Mouse (Mus musculus) regulatory T cell (primary cell): ENCODE measurements at regions not wholly inside any gene's neighbourhood (a gene's known extent, or its start where the extent isn't known, plus 50 kb on each side); places are given as distances from the start of the nearest gene placed in this dataset.

Experiments used
- in situ Hi-C: fragments of 300-600 bp; cut with MboI, MseI; formaldehyde crosslinking; loops from one replicate; pipeline ENCODE4 v1.15.1; 2025; ENCODE audit warnings: high pct_unique_total_duplicates

DNA sequence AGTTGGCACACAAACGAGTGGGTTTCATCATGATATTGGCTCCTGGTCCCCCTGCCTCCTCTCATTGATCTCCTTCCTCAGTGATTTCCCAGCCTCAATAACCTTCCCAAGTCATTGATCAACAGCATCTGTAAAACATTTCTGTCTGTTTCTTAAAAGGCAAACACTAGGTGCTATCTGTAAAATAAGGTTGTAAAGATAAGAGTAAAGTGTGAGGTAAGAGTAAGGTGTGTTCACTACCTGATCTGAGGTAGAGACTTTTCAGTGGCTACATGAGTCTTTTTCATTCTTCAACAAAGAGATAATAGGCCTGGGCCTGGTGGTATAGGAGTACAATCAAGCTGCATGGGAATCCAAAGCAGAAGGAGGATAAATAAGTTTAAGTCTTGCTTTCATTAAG, 55.7 kb downstream of the Plk2 start:
- in situ Hi-C loops = no loop called here

DNA sequence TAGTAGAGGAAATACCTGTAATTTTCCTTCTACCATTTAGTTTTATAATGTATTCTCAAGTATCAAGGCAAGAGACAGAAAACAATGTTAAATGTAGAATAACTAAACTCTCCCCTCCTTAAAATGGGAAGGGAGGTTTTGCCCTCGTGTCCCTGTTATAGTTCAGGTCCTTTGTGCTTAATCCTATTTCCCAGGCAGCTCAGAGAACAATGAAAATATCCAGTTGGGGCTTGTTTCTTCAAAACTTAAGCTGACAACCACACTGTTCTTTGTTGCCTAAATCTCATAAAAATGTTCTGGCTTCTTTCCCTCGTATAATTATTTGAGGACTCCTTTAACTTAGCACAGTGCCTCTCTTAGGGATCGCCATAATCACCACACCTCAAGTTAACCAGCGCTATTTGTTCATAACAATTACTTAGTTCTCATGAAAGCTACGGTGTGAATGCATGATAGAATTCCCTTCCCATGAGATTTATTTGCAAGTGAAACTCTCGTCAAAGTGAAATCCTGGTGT, 57.2 kb downstream of the Plk2 start:
- in situ Hi-C loops = no loop called here

DNA sequence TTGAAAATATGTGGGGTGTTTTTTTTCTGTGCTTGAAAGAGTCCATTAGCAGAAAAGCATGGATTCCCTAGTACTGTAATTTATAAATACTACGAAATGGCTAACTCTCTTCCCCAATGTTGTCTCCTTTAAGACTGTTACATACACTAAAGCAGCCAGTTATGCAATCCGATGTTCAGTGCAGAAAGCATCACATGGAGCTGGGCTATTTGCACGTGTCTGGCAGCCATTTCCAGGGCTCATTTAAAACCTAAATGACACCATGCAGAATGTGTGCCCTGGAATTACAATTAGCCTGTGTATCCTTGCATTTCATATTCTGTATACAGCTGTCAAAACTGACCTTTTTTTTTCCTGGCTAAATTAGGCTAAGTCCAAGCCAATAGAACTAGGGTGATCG, 60.2 kb downstream of the Plk2 start:
- in situ Hi-C loops = no loop called here

DNA sequence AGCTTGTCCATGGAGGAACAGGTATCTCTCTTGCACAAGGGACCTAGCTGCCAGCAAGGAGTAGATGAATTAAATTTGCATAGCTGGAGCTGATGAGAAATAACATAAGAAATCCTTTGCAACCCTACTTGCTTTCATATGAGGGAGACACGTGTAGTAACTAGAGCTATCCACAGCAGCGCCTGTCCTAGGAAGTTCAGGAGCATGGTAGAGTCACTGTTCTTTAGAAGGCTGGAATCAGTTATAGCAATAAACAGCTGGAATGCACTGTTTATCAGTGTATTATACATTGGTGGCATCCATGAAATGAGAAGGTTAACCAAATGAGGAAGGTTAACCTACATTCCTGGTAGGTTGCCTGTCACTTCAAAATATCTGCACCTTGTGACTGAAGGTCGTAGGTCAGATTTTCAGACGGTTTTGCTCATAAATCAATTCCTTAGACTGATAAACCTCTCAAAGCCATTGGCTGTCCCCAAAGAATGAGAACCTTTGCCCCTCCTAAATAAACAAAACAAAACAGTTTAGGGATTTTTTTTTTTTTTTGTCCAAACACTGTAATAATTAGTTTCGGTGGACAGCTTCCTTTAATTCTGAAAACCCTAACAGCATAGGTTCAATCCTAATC, 60.8 kb downstream of the Plk2 start:
- in situ Hi-C loops = no loop called here

DNA sequence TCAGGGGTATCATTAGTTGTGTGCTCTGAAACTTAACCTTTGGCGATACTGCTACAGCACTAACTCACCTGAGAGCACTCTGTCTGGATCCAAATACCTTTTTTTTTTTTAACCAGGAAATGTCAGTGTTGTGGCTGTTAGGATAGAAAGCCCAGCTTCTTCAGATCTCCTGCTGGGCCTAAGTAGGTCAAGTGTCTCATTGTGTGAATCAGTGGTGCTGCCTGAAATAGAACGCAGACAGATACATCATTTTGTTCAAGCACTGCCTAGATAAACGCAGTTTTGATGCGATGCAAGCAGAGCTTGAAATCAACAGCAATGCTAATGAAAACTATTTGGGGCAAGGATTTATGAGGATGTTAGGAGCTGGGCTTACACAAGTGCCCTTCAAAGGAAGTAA, 63.9 kb downstream of the Plk2 start:
- in situ Hi-C loops = no loop called here

DNA sequence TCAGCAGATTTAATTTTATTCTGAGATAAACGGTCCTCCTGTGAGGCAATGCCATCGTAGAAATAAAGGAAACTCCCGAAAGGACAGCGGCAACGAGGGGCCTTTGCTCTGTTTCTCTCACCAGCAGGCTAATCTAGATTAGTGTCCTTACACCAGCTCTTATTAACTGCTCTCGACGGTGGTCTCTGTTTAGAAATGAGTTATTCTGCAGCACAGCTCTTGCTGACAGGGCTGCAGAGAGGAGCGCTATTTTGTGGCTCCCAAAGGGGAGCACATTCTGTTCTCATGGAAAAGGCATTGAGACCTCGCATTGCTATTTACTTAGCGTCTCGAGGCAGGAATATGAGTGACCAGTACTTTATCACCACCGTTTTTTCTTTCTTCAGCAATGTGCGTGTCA, 66.7 kb downstream of the Plk2 start:
- in situ Hi-C loops = no loop called here

DNA sequence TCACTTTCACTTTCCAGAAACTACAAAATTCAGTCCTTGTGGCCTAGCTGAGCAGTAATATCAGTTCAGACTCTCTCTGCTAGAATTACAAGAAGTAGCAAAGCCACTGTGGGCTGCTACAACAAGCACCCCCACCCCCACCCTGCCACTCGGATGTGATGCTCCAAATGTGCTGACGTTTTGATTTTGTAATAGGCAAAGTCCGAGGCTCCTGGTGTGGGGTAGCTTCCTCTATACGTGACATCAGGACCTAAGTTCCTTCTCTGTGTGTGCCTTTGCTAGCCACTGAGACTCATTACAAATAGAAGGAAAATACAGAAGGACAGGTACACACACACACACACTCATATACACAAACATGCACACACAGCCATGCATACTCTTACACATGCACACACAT, 76.7 kb downstream of the Plk2 start:
- in situ Hi-C loops = no loop called here

DNA sequence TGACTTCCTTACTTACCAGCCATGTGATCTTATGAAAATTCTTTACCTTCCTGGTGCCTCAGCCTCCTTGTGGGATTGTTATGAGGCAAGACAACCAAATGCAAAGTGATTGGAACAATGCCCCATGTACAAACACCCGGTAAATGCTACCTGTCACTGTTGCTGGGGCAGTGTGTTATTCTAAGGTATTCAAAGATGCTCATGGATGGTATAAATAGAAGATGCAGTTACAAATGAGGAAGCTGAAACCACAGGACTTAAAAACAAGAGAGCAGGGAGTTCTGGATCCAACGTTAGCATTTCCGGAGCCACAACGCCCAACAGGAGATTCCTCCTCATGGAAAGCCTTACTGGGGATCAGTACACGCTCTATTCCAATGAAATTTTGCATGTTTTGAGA, 82.9 kb downstream of the Plk2 start:
- in situ Hi-C loops = no loop called here

DNA sequence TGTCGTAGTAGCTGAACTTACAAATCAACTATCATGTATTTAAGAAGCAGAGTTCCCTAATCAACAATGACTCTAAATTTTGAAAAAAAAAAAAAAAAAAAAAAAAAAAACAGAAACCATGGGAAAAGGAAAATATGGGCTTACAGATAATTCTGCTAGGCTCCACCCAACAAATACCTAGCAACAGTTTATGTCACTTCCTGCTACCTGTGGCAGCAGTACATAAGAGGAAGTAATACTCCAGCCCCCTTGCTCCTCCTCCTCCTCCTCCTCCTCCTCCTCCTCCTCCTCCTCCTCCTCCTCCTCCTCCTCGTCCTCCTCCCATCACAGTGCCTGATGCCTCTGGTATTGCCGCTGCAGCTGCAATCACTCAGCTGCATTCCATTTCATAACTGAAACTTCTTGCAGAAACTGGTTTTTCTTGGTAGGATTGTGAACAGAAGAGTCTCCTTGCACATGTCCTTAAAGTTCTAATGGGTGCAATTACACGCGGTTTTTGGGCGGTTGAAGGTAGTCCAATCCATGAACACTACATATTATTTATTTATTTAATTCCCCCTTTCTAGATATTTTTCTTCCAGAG, 89.6 kb downstream of the Plk2 start:
- in situ Hi-C loops = no loop called here

DNA sequence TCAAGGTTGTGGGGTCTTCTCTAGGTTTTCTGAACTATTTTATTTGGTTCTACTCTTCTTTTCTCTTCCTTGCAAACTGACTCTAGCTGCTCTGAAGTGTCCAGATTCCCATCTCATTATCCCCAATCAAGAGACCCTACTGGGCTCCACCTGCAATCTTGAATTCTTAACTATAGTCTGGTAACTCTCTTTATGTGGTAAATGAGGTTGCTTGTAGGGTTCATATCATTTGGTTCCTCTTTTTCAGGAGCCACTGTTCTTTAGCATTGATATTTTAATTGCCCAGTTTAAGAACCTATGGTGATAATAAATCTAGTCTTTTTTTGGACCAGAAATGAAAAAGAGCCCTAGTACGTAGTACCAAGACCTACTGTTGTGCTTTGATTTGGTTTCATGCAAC, 90.7 kb downstream of the Plk2 start:
- in situ Hi-C loops = no loop called here

DNA sequence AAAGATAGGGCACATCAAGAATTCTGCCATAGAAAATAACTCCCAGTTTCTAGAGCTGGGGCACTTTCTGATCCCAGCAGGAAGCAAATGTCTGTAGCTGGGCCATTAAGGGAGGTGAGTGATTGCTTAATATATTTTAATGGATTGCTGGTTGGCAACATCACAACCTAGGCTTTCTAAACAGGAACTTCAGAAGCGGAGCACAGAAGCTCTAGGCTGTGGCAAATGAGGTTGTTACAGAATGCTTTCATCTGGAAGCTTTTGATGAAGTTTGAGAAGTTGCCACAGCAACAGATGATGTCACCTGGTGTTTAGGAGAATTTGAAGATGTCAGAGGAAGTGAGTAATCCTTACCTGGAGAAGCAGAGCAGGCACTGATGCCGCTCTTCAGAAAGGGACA, 95.3 kb downstream of the Plk2 start:
- in situ Hi-C loops = no loop called here

DNA sequence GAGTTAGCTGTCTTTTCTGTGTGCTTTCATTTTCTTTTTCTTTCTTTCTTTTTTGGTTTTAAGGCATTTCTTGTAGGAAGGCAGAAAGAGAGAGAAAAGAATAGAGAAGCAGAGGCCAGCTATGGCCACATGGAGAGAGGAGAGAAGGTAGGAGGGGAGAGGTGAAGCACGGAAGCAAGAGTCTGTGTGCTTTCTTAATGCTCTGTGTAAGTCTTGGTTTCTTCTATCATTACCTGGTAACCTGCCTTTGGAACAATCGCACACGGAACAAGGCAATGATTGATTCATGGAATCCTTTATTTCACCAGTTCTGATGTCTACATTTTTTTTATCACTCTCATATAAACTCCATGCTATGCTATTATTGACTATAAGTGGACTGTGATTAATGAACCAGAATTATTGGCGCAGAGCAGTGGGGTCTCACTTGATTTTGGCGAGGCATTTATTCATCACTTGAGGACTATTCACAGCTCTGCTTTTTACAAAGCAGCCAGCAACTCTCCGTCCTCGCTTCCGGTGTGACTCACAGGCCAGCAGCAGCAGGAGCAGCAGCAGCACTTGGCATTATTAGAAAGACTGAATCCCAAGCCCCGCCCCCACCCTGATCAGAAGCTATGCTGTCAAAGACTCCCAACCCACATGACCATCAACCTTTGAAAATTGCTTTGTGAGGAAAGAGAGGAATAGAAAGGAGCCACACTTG, 97.6 kb downstream of the Plk2 start:
- in situ Hi-C loops = no loop called here

DNA sequence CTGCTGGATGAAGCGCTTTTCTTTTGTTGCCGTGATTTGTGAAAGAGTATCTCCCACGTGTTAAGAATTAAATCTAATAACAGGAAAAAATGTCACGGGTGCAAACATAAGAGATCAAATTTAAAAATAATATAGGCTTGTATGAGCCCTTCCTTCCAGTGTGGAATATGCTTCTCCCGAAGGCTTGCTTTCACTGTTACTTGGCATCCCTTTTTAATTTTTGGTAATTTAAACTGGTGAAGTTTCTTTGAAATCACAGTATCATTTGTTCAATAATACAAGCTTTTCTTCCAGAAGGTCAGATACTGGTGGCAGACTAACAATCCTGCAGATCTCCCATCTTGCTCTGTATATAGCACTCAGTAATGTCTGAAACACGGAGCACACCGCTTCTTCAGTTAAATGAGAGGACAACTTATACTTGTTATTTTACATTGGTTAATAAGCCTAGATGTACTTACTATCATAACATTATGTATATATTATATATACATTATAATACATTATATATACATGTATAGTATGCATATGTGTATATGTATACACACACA, 98.2 kb downstream of the Plk2 start:
- in situ Hi-C loops = no loop called here

DNA sequence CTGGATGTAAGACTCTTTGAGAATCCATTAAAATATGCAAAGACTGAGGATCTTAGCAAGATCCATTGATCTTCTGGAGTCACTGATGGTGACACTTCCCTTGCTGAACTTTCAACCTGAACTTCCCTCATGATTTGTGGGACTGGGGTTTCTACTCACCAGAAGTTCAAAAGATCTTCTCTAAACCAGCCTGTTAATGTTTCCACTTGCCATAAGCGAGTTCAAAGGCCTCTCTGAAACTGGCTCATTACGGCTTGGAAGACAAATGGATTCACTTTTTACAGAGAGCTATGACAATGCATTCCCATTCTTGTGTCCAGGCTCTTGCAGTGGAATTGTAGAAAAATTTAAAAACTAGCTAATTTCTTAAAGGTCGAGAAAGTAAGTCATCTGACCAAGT, 102.6 kb downstream of the Plk2 start:
- in situ Hi-C loops = no loop called here

DNA sequence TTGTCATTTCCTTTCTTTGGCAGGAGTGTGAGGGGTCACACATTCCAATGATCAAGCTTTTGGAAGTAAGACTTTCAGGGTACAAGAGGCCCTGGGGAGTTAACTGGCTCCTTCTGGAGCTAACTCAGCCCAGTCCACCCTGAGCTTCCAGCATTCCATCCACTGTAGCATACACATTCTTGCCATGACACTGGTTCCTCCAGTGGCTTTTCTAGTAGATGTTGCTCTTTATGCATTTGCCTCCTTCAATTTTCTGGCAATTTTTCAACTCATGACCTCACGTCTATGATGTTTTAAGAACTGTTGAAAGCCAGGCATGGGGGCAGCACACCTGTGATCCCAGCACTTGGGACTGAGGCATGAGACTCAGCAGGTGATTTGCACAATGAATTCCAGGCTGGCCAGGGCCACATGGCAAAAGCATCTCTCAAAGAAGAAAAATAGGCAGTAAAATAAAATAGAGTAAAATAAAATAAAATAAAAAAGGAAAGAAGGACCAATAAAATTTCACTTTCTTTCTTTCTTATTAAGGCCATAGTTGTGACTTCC, 113.0 kb downstream of the Plk2 start:
- in situ Hi-C loops = no loop called here

DNA sequence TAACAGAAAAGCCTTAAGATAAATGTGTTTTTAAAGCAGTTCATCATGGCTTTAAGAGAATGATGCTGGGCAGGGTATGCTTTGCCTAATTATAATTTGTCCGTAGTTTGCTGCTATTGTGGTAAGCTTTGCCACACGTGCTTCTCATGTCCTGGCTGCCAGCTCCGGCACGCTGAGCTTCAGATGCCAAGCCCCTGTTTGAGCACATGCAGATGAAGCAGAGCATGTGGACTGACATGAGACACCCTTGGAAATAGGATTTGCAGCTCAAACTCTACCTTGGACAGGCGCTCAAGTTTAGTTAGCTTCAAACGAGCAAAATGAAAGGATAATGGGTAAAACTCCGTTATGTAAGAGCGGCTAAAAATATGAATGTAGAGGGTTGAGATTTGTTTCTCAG, 123.1 kb downstream of the Plk2 start:
- in situ Hi-C loops = no loop called here

DNA sequence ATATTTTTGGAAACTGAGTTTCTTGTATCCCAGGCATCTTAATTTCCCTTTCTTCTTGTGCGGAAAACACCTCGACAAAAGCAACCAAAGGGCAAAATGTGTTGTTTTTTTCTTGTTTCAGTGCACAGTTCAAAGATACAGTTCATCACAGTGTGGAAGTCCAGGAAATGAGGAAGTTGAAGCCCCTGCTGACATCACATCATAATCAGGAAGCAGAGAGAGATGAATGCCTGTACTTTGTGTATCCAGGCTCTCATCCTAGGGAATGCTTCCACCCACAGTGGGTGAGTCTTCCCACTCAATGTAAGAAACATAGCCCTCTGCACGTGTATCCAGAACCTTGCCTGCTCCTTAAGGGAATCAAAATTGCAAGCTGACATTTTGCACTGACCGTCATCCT, 128.1 kb downstream of the Plk2 start:
- in situ Hi-C loops = no loop called here

DNA sequence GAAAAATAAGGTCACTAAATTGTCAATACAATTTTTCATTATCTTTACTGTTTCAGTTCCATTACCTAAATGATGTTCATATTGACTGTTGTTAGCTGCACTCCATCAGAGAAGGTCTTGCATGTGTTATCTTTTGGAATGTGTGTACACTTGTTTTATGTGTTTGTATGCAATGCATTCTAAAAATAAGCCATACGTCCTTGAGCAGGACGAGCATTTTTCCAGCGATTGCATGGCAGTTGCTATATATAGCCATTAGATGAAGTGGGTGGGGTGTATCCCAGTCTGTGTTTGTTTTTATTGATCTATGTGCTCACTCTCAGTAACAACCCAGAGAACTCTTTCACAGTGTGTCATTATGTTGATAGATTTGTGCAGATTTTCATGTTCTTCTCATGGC, 132.8 kb downstream of the Plk2 start:
- in situ Hi-C loops = no loop called here

DNA sequence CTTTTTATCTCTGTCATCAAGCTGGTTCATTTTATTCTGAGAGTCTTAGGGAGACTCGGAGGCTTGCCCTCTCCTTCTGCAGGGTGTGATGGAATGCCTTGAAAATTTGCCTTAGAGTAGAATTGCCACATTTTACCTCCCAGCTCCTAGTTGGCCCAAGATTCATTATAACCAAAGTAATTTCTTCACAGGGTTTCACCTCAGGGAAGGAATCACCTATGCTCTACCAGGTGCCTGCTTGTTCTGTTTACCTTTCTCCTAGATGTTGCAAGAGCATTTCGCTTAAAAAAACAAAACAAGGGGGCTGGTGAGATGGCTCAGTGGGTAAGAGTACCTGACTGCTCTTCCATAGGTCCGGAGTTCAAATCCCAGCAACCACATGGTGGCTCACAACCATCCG, 134.8 kb downstream of the Plk2 start:
- in situ Hi-C loops = loop anchor here (10.0 kb wide), 1 partner anchor 745 kb away; no protein-coding TSS in a partner anchor

DNA sequence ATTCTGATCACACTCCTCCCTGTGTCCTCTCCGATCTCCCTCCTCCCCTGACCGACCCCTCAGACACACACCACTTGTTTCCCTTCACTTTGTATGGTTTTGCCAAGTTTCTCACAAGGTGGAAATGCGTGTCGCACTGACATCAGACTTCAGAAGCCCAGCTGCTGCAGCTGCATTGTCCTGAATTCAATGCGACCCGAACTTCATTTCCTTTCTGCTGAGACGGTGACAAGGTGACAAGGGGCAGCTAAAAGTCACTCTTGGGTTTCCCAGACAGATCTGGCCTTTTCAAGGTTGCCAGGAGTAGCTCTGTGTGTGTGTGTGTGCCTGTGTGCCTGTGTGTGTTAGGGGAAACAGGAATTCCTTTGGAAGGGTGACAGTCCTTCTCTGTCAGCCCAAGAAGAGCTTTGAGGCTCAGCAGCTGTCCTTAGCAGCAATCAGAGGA, 139.5 kb downstream of the Plk2 start:
- in situ Hi-C loops = loop anchor here (10.0 kb wide), 1 partner anchor 750 kb away; no protein-coding TSS in a partner anchor

DNA sequence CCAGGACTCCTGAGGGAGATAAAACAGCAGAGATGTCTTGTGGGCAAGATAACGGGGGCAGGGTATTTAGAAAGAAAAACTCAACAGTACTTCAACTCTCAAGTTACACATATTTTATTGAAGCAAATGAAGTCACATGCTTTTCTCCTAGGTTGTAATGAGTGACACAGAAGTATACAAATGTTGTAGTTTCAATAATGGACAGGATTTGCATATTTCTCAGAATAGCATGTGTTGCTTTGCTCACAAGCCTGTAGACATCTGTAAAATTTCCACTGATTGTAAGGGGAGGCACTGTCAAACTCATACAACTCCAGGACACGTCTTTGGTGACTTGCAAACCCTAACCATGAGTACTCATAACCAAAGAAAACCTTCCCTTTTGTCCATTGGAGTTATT, 140.9 kb downstream of the Plk2 start:
- in situ Hi-C loops = loop anchor here (10.0 kb wide), 1 partner anchor 751 kb away; no protein-coding TSS in a partner anchor

DNA sequence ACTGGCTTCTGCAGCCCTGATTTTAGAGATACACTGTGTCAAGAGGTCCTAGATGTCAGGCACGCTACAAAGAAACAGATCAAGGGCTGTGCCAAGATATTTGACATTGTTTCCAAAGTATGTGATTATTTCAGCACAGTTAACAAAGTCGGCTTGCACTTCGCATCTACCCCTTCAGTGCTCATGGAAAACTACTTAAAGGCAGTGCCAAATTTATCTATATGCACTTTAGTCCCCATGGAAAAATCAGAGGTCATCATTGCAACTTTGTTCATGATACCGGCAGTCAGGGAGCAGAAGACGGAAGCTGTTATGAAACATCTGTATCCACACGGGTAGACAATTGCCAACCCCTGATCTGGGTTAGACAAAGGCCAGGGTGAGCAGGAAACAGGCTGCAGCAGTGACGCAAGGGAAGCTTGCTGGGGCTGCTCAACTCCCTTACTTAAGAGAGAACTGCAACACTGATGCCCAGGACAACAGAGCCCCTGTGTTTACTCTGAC, 143.2 kb downstream of the Plk2 start:
- in situ Hi-C loops = loop anchor here (10.0 kb wide), 1 partner anchor 753 kb away; no protein-coding TSS in a partner anchor
